Mouse (Mus musculus) ES-E14 (cell line): Measurements from ENCODE around the gene Ppp1r9a.

Source experiments
- HCFC1 ChIP-seq: IDR thresholded peaks from 2 replicates; pipeline ENCODE4 v1.6.1; 2012; ENCODE audit warnings: low read length, inconsistent platforms, borderline replicate concordance; ENCODE audit not compliant: insufficient read depth
- MAFK ChIP-seq: IDR thresholded peaks from 2 replicates; pipeline ENCODE4 v1.6.1; 2014; ENCODE audit warnings: mild to moderate bottlenecking, low read depth, low read length, inconsistent platforms; ENCODE audit not compliant: insufficient read depth
- ZC3H11A ChIP-seq: IDR thresholded peaks from 2 replicates; pipeline ENCODE4 v1.6.1; 2012; ENCODE audit warnings: low read depth, mild to moderate bottlenecking, inconsistent platforms, low read length, borderline replicate concordance

DNA sequence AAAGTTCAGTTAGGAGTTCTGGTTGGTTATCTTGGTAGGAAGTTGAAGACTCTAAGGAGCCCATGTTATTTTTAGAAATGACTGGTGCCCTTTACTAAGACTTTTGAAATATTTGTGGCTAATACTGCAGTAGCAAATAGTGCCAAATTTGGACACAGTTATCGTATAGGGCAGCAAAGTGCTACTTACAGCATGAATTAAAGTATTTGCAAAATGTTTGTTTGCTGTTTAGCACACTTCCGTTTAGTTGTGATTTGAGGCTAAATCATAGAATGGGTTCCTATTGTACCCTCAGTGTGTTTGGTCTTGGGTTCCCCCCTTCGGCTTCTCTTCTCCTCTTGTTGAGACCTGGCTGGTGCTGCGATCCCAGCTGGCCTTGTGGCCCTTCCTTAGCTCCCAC is 45.3 kb downstream of the Ppp1r9a start:
- no peak for TF ChIP-seq HCFC1
- TF ChIP-seq MAFK: no peak
- TF ChIP-seq ZC3H11A: no peak
